Mouse (Mus musculus): ENCODE data around the gene Abi2.

DNA sequence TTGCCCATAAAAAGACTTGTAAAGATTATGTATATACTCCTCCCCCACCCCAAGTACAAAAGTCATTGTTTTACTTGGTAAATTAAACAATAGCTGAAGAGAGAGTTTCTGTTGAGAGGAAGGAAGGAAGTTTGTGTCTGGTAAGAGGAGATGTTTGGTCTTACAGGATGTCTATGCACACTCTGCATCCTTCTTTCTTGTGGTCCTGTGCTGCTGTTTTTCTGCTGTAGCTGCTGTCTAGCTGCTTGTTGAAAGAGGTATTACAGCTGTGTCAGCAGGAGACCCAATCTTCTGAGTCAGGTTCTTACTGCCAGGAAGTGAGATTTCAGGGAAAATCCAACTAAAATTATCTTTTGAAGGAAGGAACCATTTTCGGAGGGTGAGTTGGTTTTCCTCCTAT is 51.2 kb downstream of the Abi2 start:
- TF ChIP-seq CTCF (conservative IDR thresholded peaks at IDR 0.05; ENCODE audit: low read length) = no peak
- no peak for TF ChIP-seq POU5F1 (IDR thresholded peaks at IDR 0.05; ENCODE audit: borderline replicate concordance, low read length)
- no peak for TF ChIP-seq NANOG (IDR thresholded peaks at IDR 0.05; ENCODE audit: borderline replicate concordance, low read length)

All from E14TG2a.4 (cell line).